Mouse (Mus musculus) heart, embryonic 15.5 days (tissue): ENCODE data around the gene Sh2b2. TPM values are rescaled to one million over a fixed set of nuclear protein-coding genes. Genes with fewer than 3 reads are reported as not detected.

Source experiments
- ATAC-seq: fragments of 200-750 bp; cut with Nextera tagmentation; replicated peaks from 2 replicates; pipeline ENCODE4 v1.8.0; 2017; ENCODE audit warnings: low read depth, moderate TSS enrichment; ENCODE audit not compliant: insufficient number of reproducible peaks, insufficient read depth, low FRiP score
- H3K27ac ChIP-seq: fragments of 300-500 bp; sonication (generic); 2 replicates; pipeline ENCODE4 v1.5.1; 2015; ENCODE audit warnings: mild to moderate bottlenecking, inconsistent platforms
- H3K27me3 ChIP-seq: fragments of 300-500 bp; sonication (generic); 2 replicates; pipeline ENCODE4 v1.6.1; 2015; ENCODE audit warnings: inconsistent platforms
- H3K36me3 ChIP-seq: fragments of 300-500 bp; sonication (generic); 2 replicates; pipeline ENCODE4 v1.6.1; 2015; ENCODE audit warnings: mild to moderate bottlenecking, inconsistent platforms
- H3K4me1 ChIP-seq: fragments of 300-500 bp; sonication (generic); replicated peaks from 2 replicates; pipeline ENCODE4 v1.6.1; 2015; ENCODE audit warnings: inconsistent platforms
- H3K4me2 ChIP-seq: fragments of 300-500 bp; sonication (generic); 2 replicates; pipeline ENCODE4 v1.6.1; 2015; ENCODE audit warnings: inconsistent platforms, mild to moderate bottlenecking, moderate library complexity
- H3K4me3 ChIP-seq: fragments of 300-500 bp; sonication (generic); 2 replicates; pipeline ENCODE4 v1.5.1; 2015; ENCODE audit warnings: mild to moderate bottlenecking, inconsistent platforms
- H3K9ac ChIP-seq: fragments of 300-500 bp; sonication (generic); 2 replicates; pipeline ENCODE4 v1.6.1; 2015; ENCODE audit warnings: mild to moderate bottlenecking, inconsistent platforms
- H3K9me3 ChIP-seq: fragments of 300-500 bp; sonication (generic); replicated peaks from 2 replicates; pipeline ENCODE4 v1.6.1; 2016; ENCODE audit warnings: inconsistent platforms
- WGBS: fragments of 180-500 bp; shearing (Covaris S2); methylation state at CpG from one replicate; pipeline ENCODE4 v1.1.7; 2015; ENCODE audit warnings: mixed read lengths; 5-methylcytosine and 5-hydroxymethylcytosine counted together
- polyA plus RNA-seq: library from polyadenylated mRNA; unstranded; fragments of >200 nt; fragmentation: Nextera tagmentation; extraction: Ambion mirVana; gene quantifications from 2 replicates; pipeline ENCODE4 v1.2.1, GENCODE M21; 2015

The Sh2b2 gene
- polyA plus RNA-seq, 1 experiment from 2014 or later, result 1.1 TPM

GRCm38 (mm10) chr5:136237607-136238006 is 8.7 kb downstream of the Sh2b2 start:
- no peak for ATAC-seq
- Histone ChIP-seq H3K4me1 (peaks cover 8% of the 10 kb centered on the region), H3K9me3 (no peaks in the 10 kb centered on the region), H3K4me3 (peak overlapping the region; percentile 35), H3K9ac (0 out of 2 replicates have a peak overlapping the region, but pooled peaks have one; percentile 17), H3K4me2 (peak overlapping the region; percentile 66), H3K27me3 (peaks cover 67% of the 10 kb centered on the region), H3K36me3 (no peaks in the 10 kb centered on the region), H3K27ac (no peak overlapping the region)
- WGBS, result 5% methylated on average over 19 of the region's 19 CpGs

GRCm38 (mm10) chr5:136236611-136237010 is 9.7 kb downstream of the Sh2b2 start:
- Histone ChIP-seq H3K27me3 (peaks cover 73% of the 10 kb centered on the region), H3K4me1 (peaks cover 12% of the 10 kb centered on the region), H3K9me3 (no peaks in the 10 kb centered on the region), H3K4me2 (no peak overlapping the region), H3K36me3 (no peaks in the 10 kb centered on the region), H3K4me3 (no peak overlapping the region), H3K9ac (no peak overlapping the region), H3K27ac (no peak overlapping the region)
- 56% methylated on average over 5 of the region's 5 CpGs for WGBS
- no peak for ATAC-seq

DNA sequence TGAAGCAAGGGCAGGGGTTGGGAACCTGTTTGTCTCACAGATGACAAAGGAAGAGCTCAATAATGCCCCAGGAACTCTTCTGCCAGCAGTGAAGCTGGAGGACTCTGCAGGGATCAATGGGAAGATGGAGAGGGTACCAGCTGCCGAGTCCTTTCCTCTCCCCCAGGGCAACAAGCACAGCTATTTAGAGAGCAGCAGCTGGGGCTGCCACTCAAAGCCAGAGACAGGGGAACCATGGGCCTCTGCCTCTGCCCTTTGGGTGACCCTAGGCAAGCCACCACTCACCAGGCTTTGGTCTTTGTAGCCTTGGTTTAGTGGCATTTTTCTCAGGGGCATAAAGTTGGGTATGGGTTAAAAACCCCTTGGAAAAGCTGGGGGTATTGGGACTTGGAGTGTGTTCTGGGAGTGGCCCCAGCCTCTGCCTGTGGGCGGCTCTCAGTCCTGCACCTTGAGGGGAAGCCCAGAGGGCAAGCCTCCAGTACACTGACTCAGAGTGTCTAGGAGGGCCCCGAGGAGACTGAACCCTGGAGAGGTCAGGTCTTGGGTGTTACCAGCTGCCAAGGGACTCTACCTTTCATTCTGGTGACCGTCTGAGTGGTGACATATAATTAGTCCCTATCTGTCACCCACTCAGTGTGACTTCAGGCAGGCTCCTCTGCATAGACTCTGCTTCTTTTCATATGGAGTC is 15.9 kb downstream of the Sh2b2 start:
- H3K4me2 ChIP-seq, result no peak overlapping the region
- ATAC-seq, result no peak
- no peaks in the 10 kb centered on the region for H3K9me3 ChIP-seq
- 63% methylated on average over 4 of the region's 4 CpGs for WGBS
- H3K9ac ChIP-seq, result no peak overlapping the region
- no peaks in the 10 kb centered on the region for H3K36me3 ChIP-seq
- H3K27me3 ChIP-seq, result peaks cover 43% of the 10 kb centered on the region
- H3K4me3 ChIP-seq, result no peak overlapping the region
- H3K4me1 ChIP-seq, result peaks cover 4% of the 10 kb centered on the region; the same call in 1 of the 2 replicates
- no peak overlapping the region for H3K27ac ChIP-seq

DNA sequence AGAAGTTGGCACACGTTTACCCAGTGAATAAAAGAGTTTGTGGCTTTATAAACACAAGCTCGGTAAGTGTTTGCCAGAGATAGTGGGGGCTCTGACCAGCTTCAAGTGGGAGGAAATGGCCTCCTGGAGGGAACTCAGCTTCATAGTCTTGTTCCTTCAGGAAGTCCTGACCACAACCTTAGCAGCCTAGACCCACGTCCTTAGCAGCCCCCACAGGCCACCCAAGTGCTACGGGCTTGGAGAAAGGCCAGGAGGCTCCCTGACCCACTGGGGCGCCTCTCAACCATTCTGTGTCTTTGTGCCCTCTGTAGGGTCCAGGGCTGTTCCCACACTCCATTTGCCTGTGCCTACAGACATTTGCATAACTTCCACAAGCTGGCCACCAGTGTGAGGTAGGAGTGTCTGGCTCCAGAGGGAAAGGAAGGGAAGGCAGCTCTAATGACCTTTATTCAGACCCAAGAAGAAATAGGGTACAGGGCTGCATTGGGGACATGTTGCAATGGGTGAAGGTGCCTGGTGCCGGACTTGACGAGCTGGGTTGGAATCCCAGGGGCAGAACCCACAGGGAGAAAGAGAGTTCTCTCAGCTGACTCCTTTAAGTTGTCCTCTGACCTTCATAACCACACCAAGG is 20.0 kb downstream of the Sh2b2 start:
- 69% methylated on average over 7 of the region's 7 CpGs for WGBS
- H3K4me3 ChIP-seq, result no peak overlapping the region
- no peak overlapping the region for H3K27ac ChIP-seq
- H3K9ac ChIP-seq, result no peak overlapping the region
- no peaks in the 10 kb centered on the region for H3K9me3 ChIP-seq
- H3K27me3 ChIP-seq, result peaks cover 13% of the 10 kb centered on the region
- no peak overlapping the region for H3K4me2 ChIP-seq
- no peaks in the 10 kb centered on the region for H3K36me3 ChIP-seq
- H3K4me1 ChIP-seq, result no peaks in the 10 kb centered on the region
- ATAC-seq, result no peak

DNA sequence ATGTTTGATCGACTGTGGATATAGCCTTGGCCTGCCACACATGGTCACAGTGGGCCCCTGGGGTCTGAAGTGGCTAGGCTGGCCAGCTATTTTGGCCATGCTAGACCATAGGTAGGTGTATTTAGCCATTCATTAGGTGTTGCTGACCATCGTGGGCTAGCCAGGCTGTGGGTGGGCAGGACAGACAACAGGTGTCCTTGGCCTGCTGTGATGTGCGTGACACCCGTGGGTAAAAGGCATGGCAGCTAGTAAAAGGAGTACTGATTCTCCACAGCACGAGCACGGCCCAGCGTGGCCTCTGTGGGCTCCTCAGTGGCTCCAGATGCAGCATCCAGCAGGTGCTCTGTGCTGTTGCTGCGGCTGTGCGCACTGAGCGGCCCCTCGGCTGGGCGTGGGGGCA is 27.8 kb downstream of the Sh2b2 start:
- H3K9me3 ChIP-seq, result no peaks in the 10 kb centered on the region
- H3K27me3 ChIP-seq, result no peaks in the 10 kb centered on the region
- ATAC-seq, result no peak
- 71% methylated on average over 12 of the region's 12 CpGs for WGBS
- no peak overlapping the region for H3K4me3 ChIP-seq
- no peak overlapping the region for H3K9ac ChIP-seq
- H3K36me3 ChIP-seq, result no peaks in the 10 kb centered on the region
- no peak overlapping the region for H3K4me2 ChIP-seq
- no peaks in the 10 kb centered on the region for H3K4me1 ChIP-seq
- H3K27ac ChIP-seq, result no peak overlapping the region

- H3K4me2 ChIP-seq, result no peak overlapping the region
- H3K4me1 ChIP-seq, result no peaks in the 10 kb centered on the region
- no peak overlapping the region for H3K4me3 ChIP-seq
- H3K9me3 ChIP-seq, result no peaks in the 10 kb centered on the region
- no peak overlapping the region for H3K27ac ChIP-seq
- H3K27me3 ChIP-seq, result no peaks in the 10 kb centered on the region
- 59% methylated on average over 4 of the region's 4 CpGs for WGBS
- H3K36me3 ChIP-seq, result no peaks in the 10 kb centered on the region
- no peak for ATAC-seq
- H3K9ac ChIP-seq, result no peak overlapping the region
Measured at GRCm38 (mm10) chr5:136217932-136218381, 28.4 kb downstream of the Sh2b2 start.

- H3K4me3 ChIP-seq, result no peak overlapping the region
- ATAC-seq, result no peak
- H3K4me1 ChIP-seq, result no peaks in the 10 kb centered on the region
- H3K4me2 ChIP-seq, result no peak overlapping the region
- no peak overlapping the region for H3K27ac ChIP-seq
- 68% methylated on average over 18 of the region's 18 CpGs for WGBS
- H3K9me3 ChIP-seq, result no peaks in the 10 kb centered on the region
- H3K36me3 ChIP-seq, result no peaks in the 10 kb centered on the region
- H3K9ac ChIP-seq, result no peak overlapping the region
- no peaks in the 10 kb centered on the region for H3K27me3 ChIP-seq
Measured at GRCm38 (mm10) chr5:136217004-136217665, 29.2 kb downstream of the Sh2b2 start.

DNA sequence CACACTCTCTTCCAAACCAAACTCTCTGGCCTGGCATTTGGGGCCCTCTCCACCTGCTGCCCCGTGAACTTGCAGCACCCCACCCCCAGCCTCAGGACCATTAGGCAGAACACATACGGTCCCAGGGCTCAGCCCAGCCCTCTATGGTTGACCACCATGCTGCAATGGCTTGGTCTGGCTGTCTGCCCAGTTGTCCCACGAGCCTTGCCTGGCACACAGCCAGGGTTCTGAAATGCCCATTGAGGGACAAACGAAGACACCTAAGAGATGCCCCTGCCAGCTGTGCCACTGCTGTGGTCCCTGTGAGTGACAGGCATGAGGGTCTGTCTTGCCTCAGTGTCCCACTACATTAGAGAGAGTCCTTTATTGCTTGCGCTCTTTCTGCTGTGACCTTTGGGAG is 30.4 kb downstream of the Sh2b2 start:
- Histone ChIP-seq H3K36me3 (no peaks in the 10 kb centered on the region), H3K4me2 (no peak overlapping the region), H3K4me1 (no peaks in the 10 kb centered on the region), H3K4me3 (no peak overlapping the region), H3K27ac (no peak overlapping the region), H3K27me3 (no peaks in the 10 kb centered on the region), H3K9ac (no peak overlapping the region), H3K9me3 (no peaks in the 10 kb centered on the region)
- 64% methylated on average over 5 of the region's 5 CpGs for WGBS
- no peak for ATAC-seq

GRCm38 (mm10) chr5:136215211-136215610 is 31.1 kb downstream of the Sh2b2 start:
- Histone ChIP-seq H3K4me2 (no peak overlapping the region), H3K27me3 (no peaks in the 10 kb centered on the region), H3K36me3 (no peaks in the 10 kb centered on the region)

GRCm38 (mm10) chr5:136213716-136214115 is 32.6 kb downstream of the Sh2b2 start:
- no peaks in the 10 kb centered on the region for H3K4me1 ChIP-seq
- no peak overlapping the region for H3K4me3 ChIP-seq
- no peak overlapping the region for H3K27ac ChIP-seq
- no peaks in the 10 kb centered on the region for H3K36me3 ChIP-seq
- no peak overlapping the region for H3K9ac ChIP-seq
- ATAC-seq, result no peak
- WGBS, result 74% methylated on average over 5 of the region's 5 CpGs
- no peaks in the 10 kb centered on the region for H3K27me3 ChIP-seq
- H3K4me2 ChIP-seq, result no peak overlapping the region
- H3K9me3 ChIP-seq, result no peaks in the 10 kb centered on the region

More at GRCm38 (mm10) chr5:136215211-136215610, 31.1 kb downstream of the Sh2b2 start:
- 82% methylated on average over 3 of the region's 3 CpGs for WGBS
- Histone ChIP-seq H3K4me1 (no peaks in the 10 kb centered on the region), H3K9me3 (no peaks in the 10 kb centered on the region), H3K9ac (no peak overlapping the region), H3K4me3 (no peak overlapping the region), H3K27ac (no peak overlapping the region)
- ATAC-seq, result no peak

- WGBS, result 85% methylated on average over 11 of the region's 11 CpGs
- Histone ChIP-seq H3K36me3 (no peaks in the 10 kb centered on the region), H3K4me2 (no peak overlapping the region), H3K9me3 (no peaks in the 10 kb centered on the region), H3K27me3 (no peaks in the 10 kb centered on the region), H3K9ac (no peak overlapping the region), H3K4me1 (no peaks in the 10 kb centered on the region), H3K27ac (no peak overlapping the region), H3K4me3 (no peak overlapping the region)
- no peak for ATAC-seq
Measured at GRCm38 (mm10) chr5:136212716-136213115, 33.6 kb downstream of the Sh2b2 start.
